Mouse (Mus musculus): ENCODE measurements around the gene Frmpd1. TPM values are rescaled to one million over a fixed set of nuclear protein-coding genes. Genes with fewer than 3 reads are reported as not detected.
A peak's percentile ranks its signal among the peaks of the same experiment; 100 is the strongest.

Frmpd1 gene
- total RNA-seq (2015) (not detected in 2 replicates), total RNA-seq (2017) (not detected in 2 replicates)

- ATAC-seq (ENCODE audit: poor library complexity, severe bottlenecking), result peak; percentile 27; the same call in 1 of the 2 replicates
These were observed at the start of gene Frmpd1 for GRCm38 (mm10) chr4:45184521-45185330. TSS of gene Frmpd1 (plus strand) at chr4:45184875.

- no peak for ATAC-seq (ENCODE audit: poor library complexity, severe bottlenecking)
These were observed 47.0 kb upstream of the Frmpd1 start for GRCm38 (mm10) chr4:45137636-45138035.

DNA sequence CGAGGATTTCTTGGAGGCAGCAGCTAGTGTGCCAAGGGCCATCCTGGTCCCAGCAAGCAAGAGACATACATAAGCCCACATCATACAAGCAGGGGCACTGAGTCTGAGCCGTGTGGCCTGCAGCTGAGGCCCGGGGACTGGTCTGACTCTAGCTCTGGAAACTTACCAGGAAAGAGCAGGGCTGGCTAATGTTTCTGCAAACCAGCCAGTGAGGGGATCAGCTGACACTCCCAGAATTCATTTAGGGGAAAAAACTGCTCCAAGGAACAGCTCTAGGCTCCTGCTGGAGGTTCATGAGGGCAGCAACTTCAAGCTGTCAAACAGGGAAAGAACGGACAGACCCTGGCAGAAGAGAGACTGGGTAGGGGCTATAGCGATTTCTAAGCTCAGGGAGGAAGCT lies 42.8 kb upstream of the Frmpd1 start:
- ATAC-seq (ENCODE audit: poor library complexity, severe bottlenecking), result no peak

DNA sequence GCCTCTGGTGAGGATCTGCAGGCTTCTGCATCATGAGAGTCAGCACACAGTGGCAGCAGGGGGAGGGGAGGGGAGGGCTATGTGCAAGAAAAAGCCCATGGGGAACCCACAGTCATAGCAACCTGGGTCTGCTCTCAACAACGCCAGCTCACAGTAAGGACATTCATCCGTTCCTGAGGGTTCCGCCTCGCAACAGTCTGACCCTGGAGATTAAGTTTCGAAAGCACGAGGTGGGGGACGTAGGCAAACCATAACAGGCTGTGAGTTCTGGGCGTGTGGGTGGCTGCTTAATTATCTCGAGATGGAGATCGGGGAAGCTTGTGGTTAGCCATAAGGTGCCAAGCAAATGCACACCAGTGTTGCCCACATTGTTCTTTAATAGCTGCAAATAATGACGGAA lies 42.3 kb upstream of the Frmpd1 start:
- peak; percentile 54 for ATAC-seq (ENCODE audit: poor library complexity, severe bottlenecking)

DNA sequence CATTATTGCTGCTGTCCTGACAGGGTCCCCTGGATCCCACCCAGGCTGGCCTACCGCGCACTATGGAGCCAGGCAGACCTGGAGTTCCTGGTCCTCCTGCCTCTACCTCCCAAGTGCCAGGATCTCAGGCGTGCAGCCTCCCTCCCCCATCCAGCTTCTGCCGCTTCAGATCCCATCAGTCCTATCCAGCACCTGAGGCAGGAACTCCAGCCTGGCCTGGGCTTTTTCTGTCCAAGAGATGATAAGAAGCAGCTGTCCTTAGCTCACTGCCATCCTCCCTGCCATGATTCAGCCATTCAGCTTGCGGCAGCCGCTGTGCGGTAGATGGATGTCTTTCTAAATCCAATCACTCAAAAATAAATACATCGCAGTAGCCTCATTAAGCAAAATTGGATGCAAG lies 41.7 kb upstream of the Frmpd1 start:
- no peak for ATAC-seq (ENCODE audit: poor library complexity, severe bottlenecking)

- no peak for ATAC-seq (ENCODE audit: poor library complexity, severe bottlenecking)
These were observed 28.2 kb upstream of the Frmpd1 start for GRCm38 (mm10) chr4:45156433-45156832.

- ATAC-seq (ENCODE audit: poor library complexity, severe bottlenecking), result no peak
These were observed 26.1 kb upstream of the Frmpd1 start for GRCm38 (mm10) chr4:45158608-45159007.

DNA sequence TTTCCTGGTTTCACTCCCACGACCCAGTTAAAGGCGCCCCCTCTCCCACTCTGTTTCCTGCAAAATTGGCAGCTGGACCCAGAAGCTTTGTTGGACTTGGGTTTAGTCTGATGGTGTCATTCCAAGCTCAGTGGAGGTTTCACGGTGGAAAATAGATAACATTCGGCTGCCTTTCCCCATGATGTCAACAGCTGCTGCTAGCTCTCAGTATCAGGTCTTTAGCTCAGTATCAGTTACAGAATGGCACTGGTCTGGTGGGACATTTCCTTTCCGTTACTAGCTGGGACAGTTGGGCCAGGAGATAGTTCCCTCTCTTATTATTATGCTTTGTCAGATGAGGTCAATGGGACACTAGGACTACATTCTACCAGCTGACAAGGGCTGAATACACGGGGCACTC lies 23.9 kb upstream of the Frmpd1 start:
- no peak for ATAC-seq (ENCODE audit: poor library complexity, severe bottlenecking)

GRCm38 (mm10) chr4:45163711-45164110 lies 21.0 kb upstream of the Frmpd1 start:
- ATAC-seq (ENCODE audit: poor library complexity, severe bottlenecking), result no peak

- ATAC-seq (ENCODE audit: poor library complexity, severe bottlenecking), result no peak
These were observed 19.2 kb upstream of the Frmpd1 start for GRCm38 (mm10) chr4:45165477-45165876.

GRCm38 (mm10) chr4:45165955-45166354 lies 18.7 kb upstream of the Frmpd1 start:
- ATAC-seq (ENCODE audit: poor library complexity, severe bottlenecking), result no peak

GRCm38 (mm10) chr4:45171340-45171739 lies 13.3 kb upstream of the Frmpd1 start:
- ATAC-seq (ENCODE audit: poor library complexity, severe bottlenecking), result no peak

DNA sequence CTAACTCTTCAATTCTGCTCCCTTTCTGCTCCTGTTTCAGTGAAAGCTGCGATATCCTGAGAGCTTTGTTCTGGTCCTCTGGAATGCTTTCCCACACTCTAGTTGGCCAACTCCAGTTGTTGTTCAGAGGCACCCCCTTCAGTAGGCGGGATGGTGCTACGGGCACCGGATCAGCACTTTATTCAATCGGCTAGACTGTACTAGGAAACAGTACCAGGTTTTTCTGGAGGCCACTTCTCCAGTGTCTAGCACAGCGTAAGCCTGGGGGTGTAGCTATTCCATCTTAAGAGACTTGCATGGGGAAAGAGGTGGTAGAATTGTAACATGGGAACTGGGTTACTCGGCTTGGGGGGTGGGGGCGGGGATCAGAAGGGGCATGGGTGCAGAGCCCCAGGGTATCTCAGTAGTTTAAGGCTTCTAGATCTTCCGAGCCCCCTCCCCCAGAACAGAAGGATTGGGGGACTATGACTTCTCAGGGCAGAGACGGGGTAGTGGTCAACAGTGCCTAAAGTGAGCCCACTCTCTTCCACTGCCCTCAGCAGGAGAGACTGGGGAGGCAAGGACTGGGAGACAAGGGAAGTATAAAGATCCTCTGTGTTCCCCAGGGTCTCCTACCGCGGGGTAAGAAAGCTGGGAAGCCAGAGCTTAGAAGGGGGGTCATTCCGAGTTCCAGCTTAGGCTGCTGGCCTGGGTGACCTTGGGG lies 706 bp upstream of the Frmpd1 start:
- ATAC-seq (ENCODE audit: poor library complexity, severe bottlenecking), result no peak

GRCm38 (mm10) chr4:45185331-45185669 lies 625 bp downstream of the Frmpd1 start:
- no peak for ATAC-seq (ENCODE audit: poor library complexity, severe bottlenecking)

DNA sequence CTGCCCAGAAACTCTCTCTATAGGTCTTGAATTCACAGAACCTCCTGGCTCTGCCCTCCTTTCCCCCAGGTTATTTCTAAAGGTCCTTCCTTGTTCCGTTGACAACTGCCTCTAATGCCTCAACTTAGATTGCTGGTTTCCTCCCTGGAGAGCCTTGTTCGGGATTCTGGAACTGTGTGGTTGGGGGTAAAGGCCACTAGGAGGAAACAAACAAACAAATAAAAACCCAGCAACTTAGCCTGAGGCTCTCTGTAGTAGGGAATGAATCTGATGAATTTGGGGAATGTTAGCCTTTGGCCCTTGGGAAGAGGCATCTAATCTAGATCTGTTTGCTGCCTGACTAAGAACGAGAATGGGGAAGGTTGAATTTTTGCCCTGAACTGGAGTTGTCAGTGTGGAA lies 13.6 kb downstream of the Frmpd1 start:
- no peak for ATAC-seq (ENCODE audit: poor library complexity, severe bottlenecking)

DNA sequence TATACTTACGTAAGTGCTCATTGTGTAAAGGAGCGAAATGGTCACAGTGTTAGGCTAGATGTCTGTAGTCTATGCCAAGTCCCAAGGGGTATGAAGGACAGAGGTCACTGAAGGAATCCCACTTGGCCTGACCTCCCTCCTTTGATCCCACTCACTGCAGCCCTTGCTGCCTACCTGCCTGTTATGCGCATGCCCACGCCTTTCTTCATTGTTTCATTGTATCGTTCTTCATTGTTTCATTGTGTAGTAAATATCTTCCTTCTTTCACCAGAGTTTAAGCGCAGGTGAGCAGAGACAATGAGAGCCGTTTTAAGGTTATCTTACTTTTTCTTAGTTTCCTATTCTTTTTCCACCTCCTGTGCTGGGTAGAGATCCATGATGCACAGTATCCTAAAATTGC lies 18.6 kb downstream of the Frmpd1 start:
- no peak for ATAC-seq (ENCODE audit: poor library complexity, severe bottlenecking)

DNA sequence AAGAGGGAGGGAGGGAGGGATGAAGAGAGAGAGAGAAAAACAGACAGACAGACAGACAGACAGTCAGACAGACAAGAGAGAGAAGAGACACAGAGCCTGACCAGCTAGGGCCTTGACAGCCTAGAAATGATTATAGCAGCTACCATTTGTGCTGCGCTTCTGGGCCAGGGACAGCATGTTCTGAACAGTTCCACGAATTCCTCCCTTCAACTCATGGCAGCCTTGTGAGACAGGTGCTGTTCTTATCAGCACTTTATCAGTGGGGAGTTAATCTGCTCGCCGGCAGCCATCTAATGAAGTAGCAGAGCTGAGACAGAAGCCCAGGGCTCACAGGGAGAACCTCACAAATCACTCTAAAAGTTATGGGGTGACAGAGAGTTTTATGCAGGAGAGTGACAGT lies 22.8 kb downstream of the Frmpd1 start:
- ATAC-seq (ENCODE audit: poor library complexity, severe bottlenecking), result no peak

DNA sequence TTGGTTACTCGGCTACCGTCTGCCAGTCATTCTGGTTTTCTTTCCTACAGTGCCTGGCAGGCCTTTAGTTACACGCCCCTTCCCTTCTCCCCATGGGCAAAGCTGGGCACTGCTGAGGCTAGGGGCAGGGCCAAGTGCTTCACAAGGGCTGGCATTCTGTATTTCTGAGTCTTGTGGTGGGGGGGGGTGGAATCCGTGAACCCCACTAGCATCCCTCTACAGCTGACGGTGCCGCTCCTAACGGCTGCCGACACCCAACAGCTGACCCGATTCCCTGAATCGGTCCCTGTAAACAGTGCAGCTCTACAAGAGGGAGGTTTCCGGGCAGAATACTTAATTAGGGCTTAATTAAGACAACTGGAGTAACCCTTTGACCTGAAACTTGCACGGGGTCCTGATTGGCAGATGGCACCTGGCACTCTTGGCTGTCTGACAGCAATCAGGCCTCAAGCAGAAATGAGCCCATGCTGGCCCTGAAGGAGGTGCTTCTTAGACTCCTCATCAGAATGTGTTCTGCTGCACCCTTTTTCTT lies 24.2 kb downstream of the Frmpd1 start:
- ATAC-seq (ENCODE audit: poor library complexity, severe bottlenecking), result no peak

DNA sequence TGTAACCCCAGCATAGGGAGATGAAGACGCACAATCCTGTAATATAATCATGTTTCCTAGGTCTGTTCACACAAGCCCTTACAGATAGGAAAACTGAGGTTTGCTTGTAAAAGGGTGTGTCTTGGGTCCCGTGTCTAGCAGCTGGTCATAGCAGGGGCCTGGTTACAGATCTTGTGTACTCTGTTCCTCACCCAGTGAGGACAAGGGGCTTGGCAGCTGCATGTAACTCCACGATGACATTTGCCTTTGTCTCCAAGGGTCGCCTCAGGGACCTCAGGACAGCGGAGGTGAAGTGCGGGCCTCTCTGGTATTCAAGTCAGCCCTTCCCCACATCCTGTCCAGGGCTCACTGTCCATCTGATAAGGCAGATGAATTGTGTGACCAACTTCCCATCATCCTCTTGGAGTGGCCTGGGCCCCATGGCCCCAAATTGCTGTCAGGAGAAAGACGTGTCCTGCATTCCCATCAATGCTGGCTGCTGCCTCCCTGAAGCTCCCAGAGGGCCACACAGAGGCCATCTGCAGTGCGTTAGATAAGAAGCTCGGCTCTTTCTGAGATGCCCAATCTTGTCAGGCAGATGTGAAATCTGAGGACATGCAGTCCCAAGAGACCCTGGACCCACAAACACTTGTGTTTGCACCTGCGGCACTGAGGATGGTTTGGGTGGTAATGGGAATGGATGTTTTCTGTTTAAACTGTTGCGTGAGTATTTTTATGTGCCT lies 27.8 kb downstream of the Frmpd1 start:
- no peak for ATAC-seq (ENCODE audit: poor library complexity, severe bottlenecking)

GRCm38 (mm10) chr4:45219946-45220345 lies 35.3 kb downstream of the Frmpd1 start:
- no peak for ATAC-seq (ENCODE audit: poor library complexity, severe bottlenecking)

- ATAC-seq (ENCODE audit: poor library complexity, severe bottlenecking), result no peak
These were observed 37.7 kb downstream of the Frmpd1 start for GRCm38 (mm10) chr4:45222395-45222794.
